Mouse (Mus musculus): ENCODE measurements at regions not wholly inside any gene's neighbourhood (a gene's known extent, or its start where the extent isn't known, plus 50 kb on each side); places are given as distances from the start of the nearest gene placed in this dataset.

GRCm38 (mm10) chr8:49845575-49845974 is 1001.8 kb upstream of the Tenm3 start:
- no peak for DNase-seq

GRCm38 (mm10) chr8:49831970-49832369 is 988.2 kb upstream of the Tenm3 start:
- DNase-seq = no peak

GRCm38 (mm10) chr8:49829345-49829744 is 985.6 kb upstream of the Tenm3 start:
- peak; percentile 54 for DNase-seq

- DNase-seq = no peak
Observed at GRCm38 (mm10) chr8:49826231-49826630, 982.5 kb upstream of the Tenm3 start.

- DNase-seq = no peak
Observed at GRCm38 (mm10) chr8:49825000-49825399, 981.2 kb upstream of the Tenm3 start.

- DNase-seq = peak; percentile 15
Observed at GRCm38 (mm10) chr8:49822791-49823190, 979.0 kb upstream of the Tenm3 start.

GRCm38 (mm10) chr8:49799236-49799635 is 955.5 kb upstream of the Tenm3 start:
- no peak for DNase-seq

GRCm38 (mm10) chr8:49796741-49797140 is 953.0 kb upstream of the Tenm3 start:
- DNase-seq = no peak

- DNase-seq = no peak
Observed at GRCm38 (mm10) chr8:49794491-49794890, 950.7 kb upstream of the Tenm3 start.

- DNase-seq = no peak
Observed at GRCm38 (mm10) chr8:49769829-49770228, 926.1 kb upstream of the Tenm3 start.

- DNase-seq = no peak
Observed at GRCm38 (mm10) chr8:49738043-49738442, 894.3 kb upstream of the Tenm3 start.

GRCm38 (mm10) chr8:49729156-49729555 is 885.4 kb upstream of the Tenm3 start:
- no peak for DNase-seq

GRCm38 (mm10) chr8:49712371-49712770 is 868.6 kb upstream of the Tenm3 start:
- DNase-seq = no peak

GRCm38 (mm10) chr8:49708701-49709100 is 865.0 kb upstream of the Tenm3 start:
- peak; percentile 2 for DNase-seq

- no peak for DNase-seq
Observed at GRCm38 (mm10) chr8:49699058-49699457, 855.3 kb upstream of the Tenm3 start.

GRCm38 (mm10) chr8:49696709-49697108 is 853.0 kb upstream of the Tenm3 start:
- DNase-seq = no peak
